Mouse (Mus musculus) limb, embryonic 11.5 days (tissue): ENCODE results near the gene Wars. TPM values are rescaled to one million over a fixed set of nuclear protein-coding genes. Genes with fewer than 3 reads are reported as not detected.

Experiments used
- ATAC-seq: fragments of 200-750 bp; cut with Nextera tagmentation; 2 replicates; pipeline ENCODE4 v1.8.0; 2017; ENCODE audit warnings: low read depth; ENCODE audit not compliant: insufficient number of reproducible peaks, low FRiP score, low TSS enrichment
- DNase-seq: peaks from one replicate; pipeline ENCODE4 v3.0.0-alpha.2; 2015; ENCODE audit warnings: low spot score
- H3K27ac ChIP-seq: fragments of 300-500 bp; sonication (generic); replicated peaks from 2 replicates; pipeline ENCODE4 v1.5.1; 2014; ENCODE audit warnings: low read depth, mild to moderate bottlenecking, low read length
- H3K27me3 ChIP-seq: fragments of 300-500 bp; sonication (generic); 2 replicates; pipeline ENCODE4 v1.6.1; 2014; ENCODE audit warnings: mild to moderate bottlenecking, low read length, mixed read lengths; ENCODE audit not compliant: control insufficient read depth, insufficient read depth
- H3K36me3 ChIP-seq: fragments of 300-500 bp; sonication (generic); 2 replicates; pipeline ENCODE4 v1.6.1; 2014; ENCODE audit warnings: mild to moderate bottlenecking, low read length, moderate library complexity, mixed read lengths; ENCODE audit not compliant: control insufficient read depth, insufficient read depth
- H3K4me1 ChIP-seq: fragments of 300-500 bp; sonication (generic); 2 replicates; pipeline ENCODE4 v1.6.1; 2014; ENCODE audit warnings: low read length, mixed read lengths; ENCODE audit not compliant: control insufficient read depth, insufficient read depth
- H3K4me2 ChIP-seq: fragments of 300-500 bp; sonication (generic); 2 replicates; pipeline ENCODE4 v1.6.1; 2014; ENCODE audit warnings: low read depth, mild to moderate bottlenecking, moderate library complexity; ENCODE audit not compliant: severe bottlenecking
- H3K4me3 ChIP-seq: fragments of 300-500 bp; sonication (generic); 2 replicates; pipeline ENCODE4 v1.5.1; 2014; ENCODE audit warnings: low read depth, low read length
- H3K9ac ChIP-seq: fragments of 300-500 bp; sonication (generic); 2 replicates; pipeline ENCODE4 v1.6.1; 2014; ENCODE audit warnings: mild to moderate bottlenecking, low read length
- H3K9me3 ChIP-seq: fragments of 300-500 bp; sonication (generic); 2 replicates; pipeline ENCODE4 v1.6.1; 2016; ENCODE audit warnings: low read length; ENCODE audit not compliant: control insufficient read depth
- WGBS: fragments of 180-500 bp; shearing (Covaris S2); extraction: QIAGEN DNeasy Blood & Tissue Kit; methylation state at CpG from one replicate; pipeline ENCODE4 v1.1.7; 2014; 5-methylcytosine and 5-hydroxymethylcytosine counted together
- polyA plus RNA-seq: library from polyadenylated mRNA; unstranded; fragments of >200 nt; fragmentation: Nextera tagmentation; extraction: Ambion mirVana; gene quantifications from 2 replicates; pipeline ENCODE4 v1.2.1, GENCODE M21; 2014

Wars gene
- polyA plus RNA-seq, 1 experiment from 2014 or later, result 117 TPM

DNA sequence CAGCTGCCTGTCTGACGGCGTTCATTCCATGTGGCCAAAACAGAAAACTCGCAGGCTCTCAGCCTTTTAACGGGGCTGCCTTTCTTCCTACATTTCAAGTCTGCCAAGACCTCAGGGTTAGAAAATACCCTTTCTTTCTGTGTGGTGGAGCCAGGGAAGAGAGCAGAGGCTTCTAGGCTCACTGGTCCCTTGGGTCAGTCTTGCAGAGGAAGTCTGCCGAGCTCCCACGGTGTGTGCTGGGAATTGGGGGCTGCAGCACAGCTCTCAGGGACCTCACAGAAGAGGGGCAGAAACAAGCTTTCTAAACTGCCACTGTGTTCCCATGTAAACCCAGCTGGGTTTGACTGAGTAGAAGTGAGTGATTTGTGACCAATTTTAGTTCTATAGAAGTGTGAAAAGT, 40.3 kb upstream of the Wars start:
- WGBS, result 79% methylated on average over 6 of the region's 6 CpGs
- H3K27ac ChIP-seq, result no peak overlapping the region; the same call in 1 of the 2 replicates

DNA sequence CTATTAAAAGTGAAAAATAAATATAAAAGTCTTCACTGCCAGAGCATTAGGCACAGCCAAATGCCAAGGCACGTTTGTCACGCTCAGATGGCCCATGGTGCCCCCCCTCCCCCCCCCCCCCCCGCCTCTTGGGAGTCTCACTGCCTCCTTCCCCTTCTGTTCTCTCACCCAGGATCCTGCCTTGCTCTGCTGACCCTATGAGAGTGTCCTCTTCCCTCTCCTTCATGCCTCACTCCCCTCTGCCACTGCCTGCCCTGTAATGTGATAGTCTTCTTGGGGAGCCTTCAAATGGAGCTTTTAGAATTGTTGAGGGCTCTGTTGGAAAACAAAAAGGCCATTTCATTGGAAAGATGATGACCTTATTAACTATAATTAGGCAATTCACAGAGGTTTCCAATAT, 38.1 kb upstream of the Wars start:
- H3K4me2 ChIP-seq, result no peak overlapping the region
- H3K9ac ChIP-seq, result no peak overlapping the region
- no peak overlapping the region for H3K27ac ChIP-seq
- no peak overlapping the region for H3K4me3 ChIP-seq
- ATAC-seq (no peak), DNase-seq (no peak)
- H3K9me3 ChIP-seq, result no peaks in the 10 kb centered on the region
- no peaks in the 10 kb centered on the region for H3K36me3 ChIP-seq
- H3K4me1 ChIP-seq, result no peaks in the 10 kb centered on the region
- H3K27me3 ChIP-seq, result no peaks in the 10 kb centered on the region
- WGBS, result 56% methylated on average over 3 of the region's 3 CpGs

More for the DNA sequence above, 40.3 kb upstream of the Wars start:
- no peaks in the 10 kb centered on the region for H3K36me3 ChIP-seq
- DNase-seq, result no peak
- no peak overlapping the region for H3K4me2 ChIP-seq
- no peak for ATAC-seq
- no peaks in the 10 kb centered on the region for H3K27me3 ChIP-seq
- no peaks in the 10 kb centered on the region for H3K4me1 ChIP-seq
- H3K9ac ChIP-seq, result no peak overlapping the region
- H3K4me3 ChIP-seq, result no peak overlapping the region
- H3K9me3 ChIP-seq, result no peaks in the 10 kb centered on the region

- H3K4me3 ChIP-seq, result no peak overlapping the region
- ATAC-seq (no peak), DNase-seq (no peak)
- H3K27ac ChIP-seq, result no peak overlapping the region
- WGBS, result 64% methylated on average over 7 of the region's 7 CpGs
- no peaks in the 10 kb centered on the region for H3K27me3 ChIP-seq
- H3K4me1 ChIP-seq, result no peaks in the 10 kb centered on the region
- H3K9me3 ChIP-seq, result no peaks in the 10 kb centered on the region
- no peak overlapping the region for H3K9ac ChIP-seq
- no peaks in the 10 kb centered on the region for H3K36me3 ChIP-seq
- no peak overlapping the region for H3K4me2 ChIP-seq
Measured at GRCm38 (mm10) chr12:108931341-108932053, 37.5 kb upstream of the Wars start.

DNA sequence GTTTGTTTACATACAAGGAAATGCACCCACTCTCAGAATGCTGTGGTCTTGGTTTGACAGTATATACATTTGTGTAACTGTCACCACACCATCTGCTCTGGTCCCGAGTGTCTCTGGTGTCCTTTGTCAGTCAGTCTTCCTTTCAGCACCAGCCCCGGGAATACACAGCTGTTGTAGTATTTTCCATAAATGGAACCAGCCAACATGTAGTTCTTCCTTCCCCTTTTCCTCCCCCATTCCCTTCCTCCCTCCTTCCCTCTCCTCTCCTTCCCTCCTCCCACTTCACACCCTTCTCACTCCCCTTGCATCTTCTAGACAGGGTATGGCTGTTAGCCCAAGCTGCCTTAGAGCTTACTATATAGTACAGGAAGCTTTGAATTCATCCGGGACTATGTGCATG, 35.5 kb upstream of the Wars start:
- no peak overlapping the region for H3K9ac ChIP-seq
- 76% methylated on average over 3 of the region's 3 CpGs for WGBS
- no peak for DNase-seq

GRCm38 (mm10) chr12:108928249-108928648, 34.3 kb upstream of the Wars start:
- Histone ChIP-seq H3K4me2 (no peak overlapping the region), H3K4me1 (no peaks in the 10 kb centered on the region), H3K36me3 (no peaks in the 10 kb centered on the region), H3K9me3 (no peaks in the 10 kb centered on the region), H3K4me3 (no peak overlapping the region), H3K9ac (no peak overlapping the region), H3K27ac (no peak overlapping the region), H3K27me3 (no peaks in the 10 kb centered on the region)
- ATAC-seq (no peak), DNase-seq (no peak)
- 81% methylated on average over 2 of the region's 2 CpGs for WGBS

More for the DNA sequence above, 35.5 kb upstream of the Wars start:
- Histone ChIP-seq H3K36me3 (no peaks in the 10 kb centered on the region), H3K4me2 (no peak overlapping the region), H3K9me3 (no peaks in the 10 kb centered on the region), H3K4me1 (no peaks in the 10 kb centered on the region), H3K4me3 (no peak overlapping the region), H3K27me3 (no peaks in the 10 kb centered on the region), H3K27ac (no peak overlapping the region)
- ATAC-seq, result no peak

DNA sequence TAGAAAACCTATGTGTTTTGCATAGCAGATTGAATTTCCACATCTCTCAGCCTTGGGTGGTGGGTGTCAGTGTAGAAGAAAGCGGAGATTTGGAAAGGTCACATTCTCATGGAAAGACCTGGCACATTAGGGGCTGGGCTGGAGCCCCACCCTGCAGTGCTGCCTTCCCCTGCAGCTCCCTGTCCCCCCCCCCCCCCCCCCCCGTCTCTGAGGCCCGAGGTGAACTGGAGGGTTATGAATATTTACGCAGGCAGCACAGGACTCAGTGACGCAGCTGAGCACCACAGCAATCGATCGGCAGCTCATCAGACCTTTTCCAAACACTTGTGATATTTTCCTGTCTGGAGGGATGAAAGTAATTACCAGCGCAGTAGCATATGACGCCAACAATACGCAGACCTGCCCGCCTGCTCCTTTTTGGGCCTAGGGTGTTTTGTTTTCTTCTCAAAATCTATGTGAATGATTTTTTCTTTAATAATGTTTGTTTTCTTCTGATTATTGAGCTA, 32.7 kb upstream of the Wars start:
- WGBS, result 69% methylated on average over 8 of the region's 11 CpGs
- ATAC-seq, result no peak
- H3K9ac ChIP-seq, result no peak overlapping the region
- H3K36me3 ChIP-seq, result no peaks in the 10 kb centered on the region
- no peaks in the 10 kb centered on the region for H3K4me1 ChIP-seq
- no peaks in the 10 kb centered on the region for H3K27me3 ChIP-seq
- H3K4me3 ChIP-seq, result no peak overlapping the region
- no peaks in the 10 kb centered on the region for H3K9me3 ChIP-seq
- H3K4me2 ChIP-seq, result no peak overlapping the region
- no peak overlapping the region for H3K27ac ChIP-seq
- DNase-seq, result no peak

DNA sequence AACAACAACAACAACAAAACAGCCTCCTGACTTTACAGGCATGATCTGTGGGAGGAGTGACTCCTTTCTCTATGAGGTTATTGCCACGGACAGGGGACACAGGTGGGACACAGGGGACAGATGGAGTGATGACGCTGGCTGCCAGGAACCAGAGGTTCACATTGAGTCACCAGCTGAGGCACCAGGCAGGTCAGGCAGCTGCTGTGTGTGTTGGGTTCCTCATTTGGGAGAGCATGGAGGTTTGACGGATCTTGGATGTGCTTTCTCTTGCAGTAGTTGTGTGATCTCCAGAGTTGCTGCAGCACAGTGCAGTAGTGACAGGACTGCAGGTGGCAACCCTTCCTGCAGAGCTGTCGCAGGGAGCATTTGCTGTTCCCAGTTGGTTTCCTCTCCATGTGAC, 24.8 kb upstream of the Wars start:
- H3K27me3 ChIP-seq, result no peaks in the 10 kb centered on the region
- no peak for ATAC-seq
- H3K4me1 ChIP-seq, result peaks cover 40% of the 10 kb centered on the region
- no peak overlapping the region for H3K4me2 ChIP-seq
- no peak overlapping the region for H3K27ac ChIP-seq
- no peak overlapping the region for H3K9ac ChIP-seq
- H3K4me3 ChIP-seq, result no peak overlapping the region
- WGBS, result 59% methylated on average over 4 of the region's 4 CpGs
- no peak for DNase-seq
- no peaks in the 10 kb centered on the region for H3K9me3 ChIP-seq
- H3K36me3 ChIP-seq, result no peaks in the 10 kb centered on the region

- Histone ChIP-seq H3K4me2 (no peak overlapping the region), H3K36me3 (no peaks in the 10 kb centered on the region; the same call in 1 of the 2 replicates), H3K27me3 (no peaks in the 10 kb centered on the region), H3K4me3 (no peak overlapping the region), H3K9ac (no peak overlapping the region), H3K27ac (no peak overlapping the region), H3K9me3 (no peaks in the 10 kb centered on the region), H3K4me1 (peaks cover 50% of the 10 kb centered on the region)
- DNase-seq, result no peak
- no peak for ATAC-seq
- WGBS, result 44% methylated on average over 9 of the region's 9 CpGs
Measured at GRCm38 (mm10) chr12:108917509-108917908, 23.5 kb upstream of the Wars start.
